Mouse (Mus musculus): ENCODE results near the gene P3h3.
A peak's percentile ranks its signal among the peaks of the same experiment; 100 is the strongest.
"Not testable (repeated sequence)": the region's sequence is repeated elsewhere in the genome, so short reads cannot be mapped to it uniquely, and the experiment has no call there.

Gene P3h3

GRCm38 (mm10) chr6:124831199-124831598 is 26.4 kb downstream of the P3h3 start:
- DNase-seq (ENCODE audit: low read depth, low spot score) = peak; percentile 11

GRCm38 (mm10) chr6:124829799-124830700 is 27.5 kb downstream of the P3h3 start:
- DNase-seq (ENCODE audit: low read depth, low spot score) = peak; percentile 99

- peak; percentile 100 for DNase-seq (ENCODE audit: low read depth, low spot score)
Observed at GRCm38 (mm10) chr6:124828868-124829798, 28.4 kb downstream of the P3h3 start, which contains the start of the genes Usp5 and Cdca3. Usp5 (minus strand) TSS chr6:124829484. Cdca3 (plus strand) TSS chr6:124829547.

GRCm38 (mm10) chr6:124828101-124828592 is 29.4 kb downstream of the P3h3 start:
- DNase-seq (ENCODE audit: low read depth, low spot score) = peak; percentile 88

- DNase-seq (ENCODE audit: low read depth, low spot score) = no peak
Observed at GRCm38 (mm10) chr6:124822049-124822448, 35.5 kb downstream of the P3h3 start.

- DNase-seq (ENCODE audit: low read depth, low spot score) = no peak
Observed at GRCm38 (mm10) chr6:124820891-124821290, 36.7 kb downstream of the P3h3 start.

GRCm38 (mm10) chr6:124817971-124818370 is 39.6 kb downstream of the P3h3 start:
- no peak for DNase-seq (ENCODE audit: low read depth, low spot score)

- DNase-seq (ENCODE audit: low read depth, low spot score) = no peak
Observed at GRCm38 (mm10) chr6:124817563-124817962, 40.0 kb downstream of the P3h3 start.

- no peak for DNase-seq (ENCODE audit: low read depth, low spot score)
Observed at GRCm38 (mm10) chr6:124817125-124817524, 40.4 kb downstream of the P3h3 start.

GRCm38 (mm10) chr6:124816611-124817010 is 40.9 kb downstream of the P3h3 start:
- no peak for DNase-seq (ENCODE audit: low read depth, low spot score)

GRCm38 (mm10) chr6:124814858-124815774 is 42.4 kb downstream of the P3h3 start:
- no peak for DNase-seq (ENCODE audit: low read depth, low spot score)

- no peak for DNase-seq (ENCODE audit: low read depth, low spot score)
Observed at GRCm38 (mm10) chr6:124814448-124814847, 43.1 kb downstream of the P3h3 start.

GRCm38 (mm10) chr6:124813933-124814332 is 43.6 kb downstream of the P3h3 start, which contains the start of gene Tpi1:
Tpi1 (minus strand) TSS chr6:124814296.
- DNase-seq (ENCODE audit: low read depth, low spot score) = peak; percentile 89

GRCm38 (mm10) chr6:124813496-124813895 is 44.1 kb downstream of the P3h3 start:
- DNase-seq (ENCODE audit: low read depth, low spot score) = peak; percentile 61

- DNase-seq (ENCODE audit: low read depth, low spot score) = no peak
Observed at GRCm38 (mm10) chr6:124812848-124813247, 44.7 kb downstream of the P3h3 start.

GRCm38 (mm10) chr6:124811701-124812560 is 45.6 kb downstream of the P3h3 start:
- DNase-seq (ENCODE audit: low read depth, low spot score) = no peak

GRCm38 (mm10) chr6:124811403-124811665 is 46.2 kb downstream of the P3h3 start:
- DNase-seq (ENCODE audit: low read depth, low spot score) = no peak

GRCm38 (mm10) chr6:124810566-124811402 is 46.8 kb downstream of the P3h3 start:
- not testable (repeated sequence) for DNase-seq (ENCODE audit: low read depth, low spot score)

All from R1 (cell line).